In the genomic region with DNA sequence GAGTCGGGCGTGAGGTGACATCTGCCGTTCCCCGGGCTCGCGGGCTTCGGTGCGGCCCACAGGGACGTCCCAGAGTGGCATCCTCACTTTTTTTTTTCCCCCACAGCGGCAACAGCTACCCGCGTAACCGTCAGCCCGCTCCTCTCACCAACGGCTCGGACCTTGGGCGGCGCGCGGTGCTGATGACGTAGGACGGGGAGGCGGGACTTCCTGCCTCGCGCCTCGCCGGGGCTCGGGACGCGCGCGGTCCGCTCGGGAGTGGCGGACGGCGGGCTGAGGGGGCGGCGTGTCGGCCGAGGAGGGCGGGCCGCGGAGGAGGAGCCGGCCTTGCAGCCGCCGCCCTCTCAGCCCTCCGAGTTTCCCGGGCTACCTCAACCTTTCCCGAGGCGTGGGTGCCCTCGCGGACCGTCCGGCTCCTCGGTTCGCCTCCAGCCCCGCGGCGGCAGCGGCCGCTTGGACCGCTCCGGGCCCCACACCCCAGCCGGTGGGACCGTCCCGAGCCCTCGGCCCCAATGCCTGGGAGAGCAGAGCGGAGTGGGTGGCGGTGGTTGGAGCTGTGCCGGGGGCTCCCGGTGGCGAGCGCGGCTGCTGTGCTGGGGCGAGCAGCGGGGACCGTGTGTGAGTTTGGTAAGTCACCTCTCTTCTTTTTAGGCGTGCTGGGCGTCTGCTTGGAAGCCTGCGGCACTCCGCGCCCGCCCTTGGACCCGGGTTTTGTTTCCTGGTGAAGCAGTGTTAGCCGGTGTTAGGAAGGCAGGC, we compare ENCODE assay signal across 8 mouse cellular contexts. TPM values are rescaled to one million over a fixed set of nuclear protein-coding genes. Genes with fewer than 3 reads are reported as not detected.
DNase-seq lines count a peak whose midpoint lies in the region; ATAC-seq and TF ChIP-seq lines count a peak whose summit lies in the region.

A gene (plus strand): TSS at position 235 of the 756 bp plus-strand sequence.

- no peaks in the 10 kb centered on the region for H3K9me3 ChIP-seq in hindbrain, embryonic 12.5 days (replicated peaks)

- ATAC-seq in Patski = peak; percentile 99
- ATAC-seq in hindbrain, embryonic 12.5 days (ENCODE audit: low FRiP score) = peak; percentile 98

- TF ChIP-seq CTCF in Patski (IDR thresholded peaks at IDR 0.05) = no peak

- peak within 1 kb of the TSS; percentile 90 for H3K27ac ChIP-seq in hindbrain, embryonic 12.5 days

- WGBS in hindbrain, embryonic 12.5 days = under 1% methylated on average over 54 of the region's 86 CpGs

- H3K9ac ChIP-seq in hindbrain, embryonic 12.5 days = peak within 1 kb of the TSS; percentile 92

- POLR2A ChIA-PET in Patski (lab: Charles Lee) = interaction anchor here (0.6 kb wide), 1 partner anchor 258 kb away, joined by 3 read pairs; no protein-coding TSS in a partner anchor

- no peaks in the 10 kb centered on the region for H3K27me3 ChIP-seq in Patski
- no peaks in the 10 kb centered on the region for H3K27me3 ChIP-seq in hindbrain, embryonic 12.5 days

- in situ Hi-C loops in Patski (cut with MboI; ENCODE audit: low pct_unique_long_range_greater_than_20kb) = no loop called here

- DNase-seq in Patski (ENCODE audit: low read depth, low spot score) = no peak
- peak; percentile 98 for DNase-seq in cerebellum, postnatal 10 days
- peak; percentile 83 to 93 for DNase-seq in frontal cortex, postnatal 10 days (ENCODE audit: low spot score in 2 of 2)
- DNase-seq in layer of hippocampus, postnatal 14 days (ENCODE audit: low spot score in 2 of 2) = peak; percentile 89 to 94
- DNase-seq in lung, postnatal 10 days = peak; percentile 96
- peak; percentile 93 for DNase-seq in ovary, postnatal 14 days (ENCODE audit: low spot score)
- DNase-seq in thymus, postnatal 10 days (ENCODE audit: low spot score in 2 of 2) = peak; percentile 83 to 88

- H3K36me3 ChIP-seq in hindbrain, embryonic 12.5 days = no peaks in the 10 kb centered on the region

- CTCF ChIA-PET in Patski (lab: Charles Lee) = no interaction called here

- peaks cover 14% of the 10 kb centered on the region for H3K4me1 ChIP-seq in hindbrain, embryonic 12.5 days

- peak within 1 kb of the TSS; percentile 96 for H3K4me3 ChIP-seq in hindbrain, embryonic 12.5 days

- H3K4me2 ChIP-seq in hindbrain, embryonic 12.5 days (replicated peaks) = peak within 1 kb of the TSS; percentile 63

RNA-seq across cellular contexts. Expression of the gene that starts here (rescaled TPM):
- 17.3 TPM for polyA plus RNA-seq in Patski (2021)
- 27.2 and 29.0 TPM in 2 replicates for polyA plus RNA-seq in hindbrain, embryonic 12.5 days (2016; fragmentation: Nextera tagmentation; extraction: Ambion mirVana)
- total RNA-seq in layer of hippocampus, postnatal 14 days (2021) = 10 to 100 TPM; 32.3 to 35.1 TPM
